ENCODE assay signal across 13 mouse cellular contexts in the genomic region with DNA sequence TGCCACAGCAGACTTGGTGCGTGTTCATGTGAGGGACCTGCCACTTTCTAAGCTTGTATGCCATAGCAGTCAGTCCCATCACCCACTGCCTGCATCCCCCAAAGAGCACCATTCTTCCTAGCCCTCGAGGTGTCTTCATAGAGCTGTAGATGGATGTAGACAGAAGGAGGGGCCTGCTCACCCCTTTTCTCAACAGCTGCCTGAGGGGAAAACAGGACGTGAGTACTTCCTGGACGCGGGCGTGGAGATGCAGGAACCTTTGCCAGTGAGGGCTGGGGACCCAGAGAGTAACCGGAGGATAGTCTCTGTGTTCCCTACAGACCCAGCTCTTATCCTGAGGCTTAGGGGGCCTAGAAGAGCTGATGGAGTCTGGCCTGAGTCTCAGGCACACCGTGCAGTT. TPM values are rescaled to one million over a fixed set of nuclear protein-coding genes. Genes with fewer than 3 reads are reported as not detected.
DNase-seq lines count a peak whose midpoint lies in the region; ATAC-seq and TF ChIP-seq lines count a peak whose summit lies in the region.
"Had no signal": no experiment of that assay in that cellular context is flagged by ENCODE, and none has a peak within 500 bp of the region (broad histone marks: within the 10 kb centered on the region; RNA-seq: fewer than 3 reads in every experiment).

No protein-coding gene starts in this region.

- H3K4me1 ChIP-seq in kidney, embryonic 15.5 days: peaks cover 59% of the 10 kb centered on the region
- H3K4me1 ChIP-seq in bone marrow, adult 2 months (ENCODE audit: control insufficient read depth, insufficient read depth, low read length): peaks cover 37% of the 10 kb centered on the region
- H3K4me1 ChIP-seq in megakaryocyte, embryonic 14.5 days: peaks cover 71% of the 10 kb centered on the region

- no peak for TF ChIP-seq CTCF in bone marrow, adult 2 months (IDR thresholded peaks at IDR 0.05; ENCODE audit: control insufficient read depth, insufficient read depth, low read length)

- no peak overlapping the region for H3K9ac ChIP-seq in kidney, embryonic 15.5 days
- H3K9ac ChIP-seq: neural tube, embryonic 12.5 days had no signal

- 52% methylated on average over 8 of the region's 8 CpGs for WGBS in kidney, embryonic 15.5 days
- 10% methylated on average over 8 of the region's 8 CpGs for WGBS in bone marrow, adult 2 months

- ATAC-seq in kidney, embryonic 15.5 days (replicated peaks; ENCODE audit: low FRiP score): no peak

- peaks cover 3% of the 10 kb centered on the region for H3K27me3 ChIP-seq in kidney, embryonic 15.5 days
- peaks cover 94% of the 10 kb centered on the region for H3K27me3 ChIP-seq in megakaryocyte, embryonic 14.5 days (replicated peaks)

- no peak overlapping the region for H3K4me2 ChIP-seq in kidney, embryonic 15.5 days
- H3K4me2 ChIP-seq: neural tube, embryonic 12.5 days had no signal

- H3K4me3 ChIP-seq in kidney, embryonic 15.5 days (replicated peaks): no peak overlapping the region
- no peak overlapping the region for H3K4me3 ChIP-seq in bone marrow, adult 2 months (replicated peaks; ENCODE audit: control insufficient read depth, low read depth, low read length)
- peak overlapping the region; percentile 4 for H3K4me3 ChIP-seq in megakaryocyte, embryonic 14.5 days (replicated peaks)
- H3K4me3 ChIP-seq: erythroblast, embryonic 14.5 days; neural tube, embryonic 12.5 days had no signal

- TF ChIP-seq POLR2A in bone marrow, adult 2 months (IDR thresholded peaks at IDR 0.05; ENCODE audit: borderline replicate concordance, control insufficient read depth, low read depth, low read length): no peak

- peak; percentile 37 to 71 for DNase-seq in adrenal gland, adult (ENCODE audit: inconsistent age in 2 of 2, low spot score in 1 of 2)
- no peak for DNase-seq in adrenal gland, adult 2 months
- no peak for DNase-seq in kidney, adult 18-20 months
- DNase-seq in layer of hippocampus, adult 9-10 months (ENCODE audit: low spot score): no peak
- DNase-seq in neural tube, embryonic 10.5 days (ENCODE audit: extremely low spot score, low spot score): no peak
- DNase-seq: cerebellum, adult 9-11 months had no signal

- no peaks in the 10 kb centered on the region for H3K36me3 ChIP-seq in kidney, embryonic 15.5 days
- no peaks in the 10 kb centered on the region for H3K36me3 ChIP-seq in megakaryocyte, embryonic 14.5 days (replicated peaks; ENCODE audit: low read length)
- H3K36me3 ChIP-seq: neural tube, embryonic 12.5 days had no signal

- H3K9me3 ChIP-seq in kidney, embryonic 15.5 days (replicated peaks): no peaks in the 10 kb centered on the region
- no peaks in the 10 kb centered on the region for H3K9me3 ChIP-seq in megakaryocyte, embryonic 14.5 days
- H3K9me3 ChIP-seq: neural tube, embryonic 12.5 days had no signal

- H3K27ac ChIP-seq in kidney, embryonic 15.5 days: peak overlapping the region; percentile 66
- H3K27ac ChIP-seq in bone marrow, adult 2 months (ENCODE audit: control insufficient read depth, insufficient read depth, low read depth, low read length, poor library complexity): peak overlapping the region; percentile 18
- H3K27ac ChIP-seq: macrophage; neural tube, embryonic 12.5 days had no signal

RNA-seq across cellular contexts. Expression of a gene that starts 36.3 kb away (rescaled TPM):
- 100 to 1,000 TPM; 161 to 223 TPM for total RNA-seq in adrenal gland, adult 2 months (2021)
- polyA plus RNA-seq in adrenal gland, adult 2 months (2012; rRNA removed): 142 and 199 TPM in 2 replicates
- 37.3 and 39.5 TPM in 2 replicates for polyA plus RNA-seq in kidney, embryonic 15.5 days (2015; fragmentation: Nextera tagmentation; extraction: Ambion mirVana)
- polyA plus RNA-seq in bone marrow, adult 2 months (2011; ENCODE audit: insufficient read depth, insufficient read length, low replicate concordance, missing spikeins): 33.2 and 37.8 TPM in 2 replicates
- polyA plus RNA-seq in megakaryocyte, embryonic 14.5 days (2012; ENCODE audit: insufficient read depth, low replicate concordance): 0.54 and 0.63 TPM in 2 replicates

RNA-seq across cellular contexts. Expression of a gene that starts 47.1 kb away (rescaled TPM):
- total RNA-seq in adrenal gland, adult 2 months (2021): not detected
- 0.29 and 0.93 TPM in 2 replicates for polyA plus RNA-seq in adrenal gland, adult 2 months (2012; rRNA removed)
- polyA plus RNA-seq in kidney, embryonic 15.5 days (2015; fragmentation: Nextera tagmentation; extraction: Ambion mirVana): 0.14 and 0.21 TPM in 2 replicates
- 5.7 and 43.8 TPM in 2 replicates for polyA plus RNA-seq in bone marrow, adult 2 months (2011; ENCODE audit: insufficient read depth, insufficient read length, low replicate concordance, missing spikeins)
- polyA plus RNA-seq in megakaryocyte, embryonic 14.5 days (2012; ENCODE audit: insufficient read depth, low replicate concordance): 1.4 TPM in 1 of 2 replicates, not detected in the other
- total RNA-seq: gastrocnemius, postnatal 4 days had no signal
- polyA plus RNA-seq: erythroblast, embryonic 14.5 days; macrophage; neural tube, embryonic 12.5 days had no signal

Comparison
In these comparisons a context has a peak if more than half of its experiments do, and no peak if none do; other contexts are left out.
1. DNase-seq: peak in adrenal gland, adult (2 of 2); none in adrenal gland, adult 2 months (single experiment), kidney, adult 18-20 months (single experiment), layer of hippocampus, adult 9-10 months (single experiment) and neural tube, embryonic 10.5 days (single experiment).
2. RNA of a gene that starts 36.3 kb away (polyA plus RNA-seq): 142 to 199 TPM in adrenal gland, adult 2 months, 37.3 to 39.5 TPM in kidney, embryonic 15.5 days and 33.2 to 37.8 TPM in bone marrow, adult 2 months; 0.54 to 0.63 TPM in megakaryocyte, embryonic 14.5 days; every median in the first group is over 10 times any median in the second.